Mouse (Mus musculus) cortical plate, adult 2 months (tissue): ENCODE data around the gene Tpd52l2.

Experiments
- CTCF ChIP-seq: fragments of 200-500 bp; IDR thresholded peaks from 2 replicates; pipeline ENCODE4 v1.5.1; 2011; ENCODE audit warnings: mild to moderate bottlenecking, control low read depth, low read length; ENCODE audit not compliant: insufficient read depth; ENCODE audit errors: extremely low read depth
- POLR2A ChIP-seq: fragments of 200-500 bp; IDR thresholded peaks from 2 replicates; pipeline ENCODE4 v1.6.1; 2011; ENCODE audit warnings: mild to moderate bottlenecking, low read length, control low read depth; ENCODE audit not compliant: insufficient read depth; ENCODE audit errors: extremely low read depth

DNA sequence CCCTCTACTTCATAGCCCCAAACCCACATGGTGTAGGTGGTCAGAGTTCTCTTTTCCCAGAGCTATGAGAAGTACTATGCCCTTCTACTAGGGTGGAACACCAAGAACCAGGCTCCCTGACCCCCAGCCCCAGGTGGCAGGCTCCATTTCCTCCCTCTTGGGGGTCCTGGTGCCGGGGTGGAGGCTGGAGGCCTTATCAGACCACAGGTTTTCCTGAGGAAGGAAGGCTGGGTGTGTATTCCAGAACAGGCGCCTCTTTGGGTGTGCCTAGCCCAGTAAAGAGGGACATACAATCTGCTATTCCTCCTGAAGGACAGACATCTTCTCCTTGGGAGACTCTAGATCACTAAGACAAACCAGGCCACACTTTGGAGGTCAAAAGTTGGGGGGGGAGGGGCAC is 26.7 kb upstream of the Tpd52l2 start:
- TF ChIP-seq CTCF (no peak), POLR2A (no peak)
